Mouse (Mus musculus): ENCODE measurements at regions not wholly inside any gene's neighbourhood (a gene's known extent, or its start where the extent isn't known, plus 50 kb on each side); places are given as distances from the start of the nearest gene placed in this dataset.
A peak's percentile ranks its signal among the peaks of the same experiment; 100 is the strongest.
"Not testable (repeated sequence)": the region's sequence is repeated elsewhere in the genome, so short reads cannot be mapped to it uniquely, and the experiment has no call there.

DNA sequence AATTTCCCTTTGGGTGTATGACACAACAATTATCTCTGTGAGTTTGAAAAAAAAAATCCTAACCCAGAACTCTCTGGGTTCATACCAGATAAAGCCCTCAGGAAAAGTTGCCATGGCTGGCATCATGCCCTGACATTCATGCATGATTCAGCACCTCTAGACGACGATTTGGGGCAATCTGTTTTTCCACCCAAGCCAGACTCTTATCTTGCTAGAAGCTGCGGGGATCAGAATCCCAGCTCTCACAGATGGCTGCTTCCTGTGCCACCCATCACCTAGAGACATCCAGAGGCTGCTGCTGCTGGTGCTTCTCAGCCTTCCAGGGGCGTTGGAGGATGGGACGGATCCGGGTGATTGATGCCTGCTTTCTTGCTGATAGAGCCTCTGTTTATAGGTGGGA is 209.2 kb downstream of the Cd47 start:
- DNase-seq (ENCODE audit: low read depth, low spot score): no peak

DNA sequence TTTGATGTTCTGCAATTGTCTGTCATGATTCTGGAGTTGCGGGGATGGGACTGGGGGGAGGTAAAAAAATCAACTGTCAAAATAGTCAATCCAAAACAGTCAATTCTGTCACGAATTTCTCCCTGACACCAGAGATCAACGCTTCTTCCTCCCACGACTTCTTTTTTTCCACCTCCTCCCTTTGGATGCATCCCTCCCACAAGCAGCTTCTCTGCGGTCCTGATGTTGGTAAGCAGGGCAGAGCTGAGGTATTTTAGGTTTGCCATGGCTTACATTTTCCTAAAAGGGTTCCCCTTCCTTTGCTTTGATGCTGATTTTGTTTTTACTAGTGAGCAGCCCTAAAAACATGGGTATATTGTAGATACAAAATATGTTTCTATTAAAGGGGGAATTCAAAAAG is 209.7 kb downstream of the Cd47 start:
- no peak for DNase-seq (ENCODE audit: low read depth, low spot score)

DNA sequence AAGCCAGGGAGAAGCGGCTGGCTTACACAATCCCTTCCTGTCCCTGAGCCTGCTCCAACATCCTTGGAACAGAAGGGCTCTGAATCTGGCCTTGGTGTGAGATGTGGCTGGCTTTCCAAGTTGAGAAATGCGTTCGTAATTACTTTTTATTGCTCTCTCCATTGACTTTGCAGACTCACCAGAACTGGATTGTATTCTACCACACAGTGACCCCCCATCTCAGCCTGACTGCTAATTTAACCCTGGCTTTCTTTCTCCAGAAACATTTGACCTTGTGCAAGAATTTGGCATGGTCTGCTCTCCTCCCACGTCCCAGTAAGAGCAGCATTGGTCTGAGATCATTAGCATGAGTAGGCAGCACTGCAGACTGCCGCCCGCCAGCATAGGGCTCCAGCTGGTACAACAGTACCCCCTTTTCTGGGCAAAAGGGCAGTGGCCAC is 210.2 kb downstream of the Cd47 start:
- no peak for DNase-seq (ENCODE audit: low read depth, low spot score)

DNA sequence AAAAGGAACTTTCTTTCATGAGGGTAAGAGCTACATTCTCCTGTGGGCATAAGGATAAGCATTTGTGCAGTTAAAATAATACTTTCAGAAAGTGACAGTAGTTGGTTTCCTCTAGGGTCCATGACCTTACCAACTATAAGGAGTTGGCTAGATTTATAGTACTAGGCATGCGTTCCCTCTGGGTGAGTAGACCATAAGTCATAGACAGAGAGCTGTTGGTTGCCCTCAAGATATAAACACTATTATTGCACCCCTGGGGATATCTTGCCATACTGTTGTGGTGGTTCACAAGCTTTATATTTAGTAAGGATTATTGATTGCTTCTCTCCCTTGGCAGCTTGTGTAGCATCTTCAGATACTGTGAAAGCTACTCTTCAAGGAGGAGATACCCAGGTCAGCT is 223.6 kb downstream of the Cd47 start:
- no peak for DNase-seq (ENCODE audit: low read depth, low spot score)

DNA sequence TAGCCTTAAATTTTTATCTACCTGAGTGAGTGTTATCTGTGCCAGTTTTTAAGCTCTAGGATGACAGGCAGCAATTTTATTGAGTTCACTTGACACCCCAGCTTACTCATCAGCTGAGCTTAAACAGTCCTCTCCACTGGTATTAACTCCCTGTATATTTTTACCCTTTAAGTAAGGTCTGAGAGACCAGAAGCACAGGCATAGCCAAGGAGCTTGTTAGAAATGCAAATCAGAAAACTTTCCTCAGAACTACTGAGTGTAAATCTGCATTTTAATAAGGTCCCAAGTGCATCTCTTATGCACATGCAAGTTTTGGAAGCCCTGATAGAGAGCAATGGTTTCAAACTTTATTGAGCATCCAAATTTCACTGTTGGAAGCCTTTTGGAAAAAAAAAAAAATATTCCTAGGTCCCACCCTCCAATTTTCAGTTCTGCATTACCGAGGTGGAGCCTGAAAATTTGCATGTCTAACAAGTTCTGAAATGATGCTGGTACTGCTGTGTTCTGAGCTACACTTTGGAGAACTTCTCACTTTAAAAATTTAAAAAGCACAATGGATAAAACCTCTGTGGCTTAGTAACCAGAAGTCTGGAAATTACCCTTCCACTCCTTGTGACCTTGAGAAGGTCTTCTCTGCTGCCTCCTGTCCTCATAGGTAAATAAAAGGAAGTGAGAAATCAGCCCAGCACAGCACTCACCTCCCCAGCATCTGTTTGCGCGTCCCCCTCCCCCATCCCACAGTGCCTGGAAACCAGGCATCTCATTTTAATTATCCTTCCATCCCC is 226.0 kb downstream of the Cd47 start:
- peak; percentile 37 for DNase-seq (ENCODE audit: low read depth, low spot score)

DNA sequence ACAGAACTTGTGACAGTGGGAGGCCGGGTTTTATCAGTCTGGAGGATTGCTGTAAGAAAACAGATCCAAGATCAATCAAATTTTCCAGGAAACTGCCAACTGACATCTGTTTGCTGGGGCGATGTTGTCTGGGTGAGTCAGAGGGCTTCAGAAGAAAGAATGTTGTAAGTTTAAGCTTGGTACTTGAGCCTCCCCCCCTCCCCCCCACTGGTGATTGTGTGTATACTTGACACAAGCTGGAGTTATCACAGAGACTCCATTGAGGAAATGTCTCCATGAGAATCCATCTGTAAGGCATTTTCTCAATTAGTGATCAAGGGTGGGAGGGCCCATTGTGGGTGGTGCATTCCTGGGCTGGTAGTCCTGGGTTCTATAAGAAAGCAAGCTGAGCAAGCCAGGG is 226.9 kb downstream of the Cd47 start:
- no peak for DNase-seq (ENCODE audit: low read depth, low spot score)

DNA sequence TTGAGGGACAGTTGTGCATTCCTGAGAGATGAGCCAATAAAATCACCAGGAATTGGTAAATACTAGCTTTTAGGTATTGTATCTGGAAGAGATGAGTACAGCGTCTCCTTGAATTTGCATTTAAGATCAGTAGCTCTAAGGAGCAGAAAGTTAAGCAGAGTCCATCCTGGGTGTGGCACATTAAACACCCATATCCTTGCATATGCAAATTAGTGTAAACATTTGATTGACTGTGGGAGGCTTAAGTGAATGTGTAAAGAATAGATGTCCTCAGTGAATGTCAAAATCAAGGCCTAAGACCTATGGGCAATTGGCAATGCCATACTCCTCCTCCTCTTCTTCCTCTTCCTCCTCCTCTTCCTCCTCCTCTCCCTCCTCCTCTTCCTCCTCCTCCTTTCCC is 229.4 kb downstream of the Cd47 start:
- DNase-seq (ENCODE audit: low read depth, low spot score): peak; percentile 60

DNA sequence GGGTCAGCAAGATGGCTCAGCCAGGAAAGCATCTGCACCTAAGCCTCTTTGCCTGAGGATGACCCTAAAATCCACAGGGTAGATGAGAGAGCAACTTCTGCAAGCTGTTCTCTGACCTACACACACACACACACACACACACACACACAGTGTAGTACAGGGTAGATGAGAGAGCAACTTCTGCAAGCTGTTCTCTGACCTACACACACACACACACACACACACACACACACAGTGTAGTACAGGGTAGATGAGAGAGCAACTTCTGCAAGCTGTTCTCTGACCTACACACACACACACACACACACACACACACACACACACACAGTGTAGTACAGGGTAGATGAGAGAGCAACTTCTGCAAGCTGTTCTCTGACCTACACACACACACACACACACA is 230.0 kb downstream of the Cd47 start:
- DNase-seq (ENCODE audit: low read depth, low spot score): not testable (repeated sequence)

DNA sequence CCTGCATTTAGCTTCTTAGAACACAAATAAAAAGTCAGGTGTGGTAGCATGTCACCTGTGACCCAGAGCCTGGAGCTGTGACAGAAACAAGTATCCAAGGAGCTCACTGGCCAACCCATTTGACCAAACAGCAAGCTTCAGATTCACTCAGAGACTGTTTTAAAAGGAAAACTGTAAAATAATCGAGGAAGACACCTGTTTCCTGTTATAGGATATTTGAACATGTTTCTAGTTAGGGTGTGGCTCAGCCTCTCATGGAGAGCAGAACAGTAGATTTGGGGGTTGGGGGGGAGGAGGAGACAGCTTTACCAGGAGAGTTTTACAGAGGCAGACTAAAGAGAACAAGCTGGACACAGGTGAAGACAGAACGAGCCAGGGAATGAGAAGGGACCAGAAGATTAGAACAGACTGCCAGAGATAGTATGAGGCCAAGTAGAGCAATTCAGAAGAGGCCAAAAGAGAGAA is 230.6 kb downstream of the Cd47 start:
- no peak for DNase-seq (ENCODE audit: low read depth, low spot score)

DNA sequence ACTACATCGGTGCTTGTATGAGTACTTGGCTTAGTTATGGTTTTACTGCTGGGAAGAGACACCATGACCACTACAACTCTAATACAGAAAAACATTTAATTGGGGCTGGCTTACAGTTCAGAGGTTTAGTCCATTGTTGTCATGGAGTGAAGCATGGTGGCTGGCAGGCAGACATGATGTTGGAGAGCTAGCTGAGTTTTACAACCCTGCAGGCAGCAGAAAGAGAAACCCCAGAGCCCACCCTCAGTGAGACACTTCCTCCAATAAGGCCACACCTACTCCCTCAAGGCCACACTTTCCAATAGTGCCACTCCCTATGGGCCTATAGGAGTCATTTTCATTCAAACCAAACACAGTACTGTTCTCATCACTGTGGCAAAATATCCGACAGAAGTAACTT is 232.5 kb downstream of the Cd47 start:
- DNase-seq (ENCODE audit: low read depth, low spot score): peak; percentile 33

DNA sequence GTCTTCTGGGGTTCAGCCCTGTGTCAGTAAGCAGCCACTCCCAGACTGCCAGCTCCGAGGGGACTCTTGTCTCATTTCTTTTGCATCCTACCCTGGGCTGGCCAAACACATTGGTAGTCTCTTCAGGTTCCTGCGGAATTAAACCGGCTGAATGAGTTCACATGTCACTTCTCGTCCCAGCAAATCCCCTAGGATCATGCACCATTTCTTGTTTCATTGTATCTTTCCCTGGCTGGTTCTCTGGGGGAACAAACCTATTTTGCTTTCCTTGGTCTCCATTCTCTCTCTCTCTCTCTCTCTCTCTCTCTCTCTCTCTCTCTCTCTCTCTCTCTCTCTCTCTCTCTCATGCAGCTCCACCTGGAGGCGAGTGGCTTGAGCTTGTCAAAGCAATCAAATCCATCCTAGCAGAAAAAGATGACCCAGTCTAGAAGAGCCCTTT is 236.0 kb downstream of the Cd47 start:
- no peak for DNase-seq (ENCODE audit: low read depth, low spot score)

DNA sequence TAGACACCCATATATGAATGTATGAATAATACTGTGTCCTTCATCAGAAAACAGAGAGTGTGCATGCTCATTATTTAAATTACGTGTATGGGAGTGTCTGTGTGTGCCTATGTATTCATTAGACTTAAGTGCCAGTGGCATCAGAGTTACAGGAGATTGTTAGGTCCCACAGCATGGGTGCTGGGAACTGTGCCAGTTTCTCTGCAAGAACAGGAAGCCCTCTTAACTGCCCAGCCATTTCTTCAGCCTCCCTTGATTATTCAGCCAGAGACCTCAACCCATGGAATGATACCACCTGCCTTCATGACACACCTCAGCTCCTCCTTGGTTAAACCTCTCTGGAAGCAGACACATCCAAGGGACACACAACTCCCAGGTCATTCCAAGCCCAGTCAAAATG is 243.8 kb downstream of the Cd47 start:
- no peak for DNase-seq (ENCODE audit: low read depth, low spot score)

DNA sequence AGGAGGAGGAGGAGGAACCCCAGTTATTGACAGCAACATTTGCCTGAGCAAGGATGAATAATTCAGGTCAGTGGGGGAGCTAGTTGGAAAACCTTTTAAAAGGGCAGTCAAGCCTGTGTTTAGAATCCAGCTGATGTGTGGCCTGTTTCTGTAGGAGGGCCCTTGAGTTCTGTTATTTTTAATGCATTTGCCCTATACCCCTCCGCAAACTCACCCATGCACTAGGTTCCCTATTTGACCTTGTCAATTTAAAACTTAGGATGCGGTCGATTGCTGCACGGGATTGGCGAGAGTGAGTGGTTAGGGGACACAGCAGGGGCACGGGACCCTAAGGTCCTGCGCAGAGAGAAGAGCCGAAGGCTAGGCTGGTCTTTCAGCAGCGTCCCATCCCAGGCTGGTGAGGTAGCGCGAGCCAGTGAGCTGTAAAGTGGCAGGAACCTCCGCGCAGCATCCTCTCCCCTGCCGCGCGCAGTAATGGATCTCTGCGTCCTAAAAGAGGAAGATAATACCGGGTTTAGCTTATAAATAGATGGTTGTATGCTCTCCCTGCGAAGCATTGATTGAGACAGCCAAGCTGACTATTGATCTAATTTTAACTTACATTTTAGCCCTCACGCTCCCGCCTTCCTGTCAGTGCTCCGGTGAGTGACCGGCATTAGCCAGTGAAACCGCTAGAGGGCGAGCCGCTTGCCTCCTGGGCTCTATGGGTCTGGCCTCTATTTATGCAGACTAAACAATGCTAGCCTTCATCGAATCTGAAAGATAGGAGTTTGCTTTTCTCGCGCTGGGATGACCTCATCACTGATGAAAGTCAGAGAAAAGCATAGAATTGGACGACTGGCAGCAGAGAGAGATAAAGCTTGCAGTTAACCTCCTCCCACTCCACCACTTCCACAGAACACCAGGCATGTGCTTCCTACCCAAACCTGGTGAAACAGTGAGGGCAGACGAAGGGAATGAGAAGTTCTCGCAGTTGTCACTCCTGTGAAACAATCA is 245.5 kb downstream of the Cd47 start:
- DNase-seq (ENCODE audit: low read depth, low spot score): peak; percentile 71

DNA sequence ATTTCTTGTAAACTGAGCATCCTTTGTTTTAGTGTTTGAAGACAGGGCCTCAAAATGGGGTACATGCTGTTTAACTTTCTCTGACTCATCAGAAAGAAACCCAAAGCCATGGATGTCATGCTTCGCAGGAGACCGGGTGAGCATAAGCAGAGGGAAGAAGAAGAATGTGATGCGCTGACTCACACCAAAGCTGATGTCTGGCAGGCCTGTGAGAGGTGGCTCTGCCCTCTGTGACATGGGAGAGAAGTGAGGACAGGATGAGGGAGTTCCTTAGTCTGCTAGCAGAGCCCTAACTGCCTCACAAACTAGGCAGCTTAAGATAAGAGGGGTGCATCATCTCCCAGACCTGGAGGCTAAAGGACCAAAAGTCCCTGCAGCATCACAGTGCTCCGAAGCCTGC is 263.2 kb downstream of the Cd47 start:
- no peak for DNase-seq (ENCODE audit: low read depth, low spot score)

DNA sequence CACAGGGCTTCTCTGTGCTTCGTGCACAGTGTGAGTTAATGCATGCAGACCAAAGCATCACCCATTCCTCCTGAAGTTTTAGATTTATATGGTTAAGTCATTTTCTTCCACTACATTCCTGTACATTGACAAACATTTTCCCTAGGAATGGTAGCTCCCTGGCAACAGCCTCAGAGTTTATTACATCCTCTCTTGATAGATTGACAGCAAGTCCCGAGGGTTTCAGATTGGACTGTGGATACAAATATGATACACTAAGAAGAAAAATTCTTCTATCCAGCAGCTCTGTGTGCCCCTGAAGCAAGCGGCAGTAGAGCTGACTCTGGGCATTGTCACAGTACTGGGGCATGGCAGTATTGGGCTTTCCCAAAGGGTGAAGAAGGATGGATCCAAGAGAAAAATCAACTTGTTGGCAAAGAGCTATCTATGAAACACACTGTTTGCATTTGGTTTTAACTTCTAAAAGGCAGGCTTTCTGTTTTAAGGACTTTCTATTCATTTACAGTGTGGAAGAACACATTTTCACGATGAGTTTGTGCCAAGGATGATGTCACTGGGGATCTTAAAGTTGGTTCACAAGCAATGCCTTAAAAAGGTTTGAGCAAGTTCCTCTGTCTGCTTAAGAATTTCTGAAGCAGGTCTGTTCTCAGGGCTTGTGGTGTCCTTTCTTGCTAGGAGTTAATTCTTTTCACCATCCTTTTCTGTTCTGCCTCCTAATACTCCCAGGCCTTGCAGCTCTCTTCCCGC is 265.2 kb downstream of the Cd47 start:
- no peak for DNase-seq (ENCODE audit: low read depth, low spot score)

DNA sequence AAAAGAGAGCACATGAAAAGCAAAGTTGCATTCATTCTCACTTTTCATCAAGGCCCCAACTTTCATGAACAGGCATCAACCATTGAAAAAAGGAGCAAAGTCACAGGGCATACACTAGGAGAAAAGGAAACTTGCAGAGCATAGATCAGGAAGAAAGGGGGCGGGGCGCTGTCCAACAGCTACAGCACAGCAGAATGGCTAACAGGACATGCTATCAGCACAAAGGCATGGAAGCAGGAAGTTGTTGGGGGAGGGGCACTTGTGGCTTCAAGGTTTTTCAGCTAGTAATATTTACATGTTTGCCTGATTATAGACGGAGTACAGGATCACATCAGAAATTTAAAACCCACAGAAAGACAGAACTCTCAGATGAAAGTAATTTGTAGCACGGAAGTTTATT is 268.7 kb downstream of the Cd47 start:
- peak; percentile 15 for DNase-seq (ENCODE audit: low read depth, low spot score)

DNA sequence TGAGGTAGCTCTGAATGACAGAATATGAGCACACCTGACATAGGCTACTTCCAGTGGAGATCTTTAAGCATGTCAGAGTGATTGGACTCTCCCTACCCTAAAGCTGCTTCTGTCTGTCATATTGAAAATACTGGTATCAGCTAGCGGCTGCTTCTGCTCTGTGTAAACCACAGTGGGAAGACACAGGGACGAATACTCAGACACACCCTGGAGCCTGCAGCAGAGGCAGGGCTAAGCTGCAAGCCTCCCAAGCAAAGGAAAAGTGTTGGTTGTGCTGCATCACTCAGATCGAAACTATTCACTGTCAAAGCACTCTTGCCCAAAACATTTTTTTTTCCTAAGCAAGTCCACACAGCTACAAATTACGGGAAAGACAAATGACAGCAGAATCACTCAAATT is 270.4 kb downstream of the Cd47 start:
- DNase-seq (ENCODE audit: low read depth, low spot score): no peak

DNA sequence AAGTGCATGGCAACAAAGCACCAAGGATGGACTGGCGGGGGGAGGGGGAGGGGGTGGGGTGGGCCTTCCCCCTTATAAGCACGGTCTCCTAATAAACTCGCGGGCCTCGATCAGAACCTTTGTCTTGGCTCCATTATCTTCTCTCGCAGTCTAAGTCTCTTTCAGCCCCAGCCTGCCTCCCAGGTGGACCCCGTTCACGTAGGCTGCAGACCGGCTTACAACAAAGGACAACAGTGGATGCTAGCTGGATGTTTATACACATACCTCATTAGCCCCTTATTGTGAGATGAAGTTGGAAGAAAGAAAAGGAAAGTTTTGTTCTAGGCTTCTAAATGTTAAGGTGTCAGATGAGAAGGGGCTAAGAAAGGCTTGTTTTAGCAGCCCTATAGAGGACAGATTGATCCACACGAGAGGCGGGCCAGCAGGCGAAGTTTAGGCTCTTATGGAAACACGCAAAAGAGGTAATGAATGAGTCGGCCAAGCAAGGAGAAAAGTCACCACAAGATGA is 272.6 kb downstream of the Cd47 start:
- DNase-seq (ENCODE audit: low read depth, low spot score): no peak

DNA sequence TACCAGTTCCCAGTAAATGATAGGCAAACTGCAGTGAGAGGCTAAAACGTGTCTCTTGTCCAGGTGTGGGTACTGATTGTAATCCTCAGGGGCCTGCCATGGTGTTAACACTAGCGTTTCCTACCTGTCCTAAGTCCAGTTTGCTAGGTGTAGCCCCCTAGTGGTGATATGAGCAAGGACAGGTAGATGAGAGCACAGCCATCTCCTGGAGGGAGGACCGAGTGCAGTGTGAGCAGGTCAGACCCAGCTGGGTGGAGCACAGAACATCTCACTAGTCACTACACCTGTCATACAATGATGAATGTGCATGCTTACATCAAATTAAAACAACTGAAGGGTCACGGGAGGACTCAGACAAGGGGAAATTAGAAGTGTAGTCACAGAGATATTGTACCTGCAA is 273.6 kb downstream of the Cd47 start:
- DNase-seq (ENCODE audit: low read depth, low spot score): peak; percentile 68

DNA sequence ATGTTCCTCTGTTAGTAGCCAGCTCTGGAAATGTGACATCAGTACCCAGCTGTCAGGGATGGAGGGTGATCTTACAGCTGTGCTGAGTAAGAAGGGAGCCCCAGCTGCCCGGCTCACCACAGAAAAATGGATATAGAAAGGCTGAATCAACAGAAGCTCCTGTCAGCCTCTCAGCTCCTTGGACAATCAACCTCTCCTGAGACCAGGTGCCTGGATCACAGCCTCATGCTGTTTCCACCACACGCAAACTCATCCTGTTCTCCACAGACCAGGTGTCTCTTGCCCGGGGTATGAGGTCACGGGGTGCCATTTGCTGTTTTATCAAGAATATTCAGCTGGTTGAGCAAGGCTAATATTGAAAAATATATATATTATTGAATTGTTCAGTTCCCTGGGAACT is 275.3 kb downstream of the Cd47 start:
- DNase-seq (ENCODE audit: low read depth, low spot score): no peak

DNA sequence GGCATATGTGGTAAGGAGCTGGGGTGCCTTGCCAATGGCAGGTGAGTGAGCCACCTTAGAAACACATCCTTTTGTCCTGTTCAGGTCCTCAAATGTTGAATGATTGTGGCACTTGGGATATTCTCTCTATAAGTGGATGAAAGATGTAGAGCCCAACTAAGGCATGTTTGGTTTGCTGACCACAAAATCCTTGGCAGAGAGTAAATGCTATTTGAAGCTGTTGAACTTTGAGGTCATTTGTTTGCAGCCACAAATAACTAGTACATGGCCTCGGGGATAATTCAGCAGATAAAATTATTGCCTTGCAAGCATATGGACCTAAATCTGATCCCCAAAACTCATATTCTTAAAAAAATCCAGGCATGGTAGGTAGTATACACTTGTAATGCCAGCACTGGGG is 281.2 kb downstream of the Cd47 start:
- no peak for DNase-seq (ENCODE audit: low read depth, low spot score)

DNA sequence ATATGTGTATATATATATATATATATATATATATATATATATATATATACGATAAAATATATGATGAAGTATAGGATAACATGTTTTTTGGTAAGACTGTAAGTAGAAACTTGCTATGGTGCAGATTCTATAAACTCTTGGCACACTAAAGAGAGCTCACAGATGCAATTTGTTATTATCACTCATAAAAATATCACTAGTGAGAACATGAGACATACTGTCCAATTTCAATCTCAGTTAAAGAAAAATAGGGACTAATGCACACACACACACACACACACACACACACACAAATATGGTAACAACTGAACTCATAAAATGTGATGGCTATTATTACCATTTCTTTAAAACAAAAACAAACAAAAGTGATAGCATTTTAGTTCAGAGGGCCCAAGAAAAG is 292.0 kb downstream of the Cd47 start:
- DNase-seq (ENCODE audit: low read depth, low spot score): no peak

Measured in ES-CJ7 (cell line).